Mouse (Mus musculus) midbrain, embryonic 15.5 days (tissue): Measurements from ENCODE around the gene Mc1r. TPM values are rescaled to one million over a fixed set of nuclear protein-coding genes. Genes with fewer than 3 reads are reported as not detected.

Experiments
- ATAC-seq: fragments of 200-750 bp; cut with Nextera tagmentation; replicated peaks from 2 replicates; pipeline ENCODE4 v1.8.0; 2017; ENCODE audit warnings: moderate TSS enrichment
- H3K27ac ChIP-seq: fragments of 300-500 bp; sonication (generic); 2 replicates; pipeline ENCODE4 v1.5.1; 2015; ENCODE audit warnings: mild to moderate bottlenecking, inconsistent platforms
- H3K27me3 ChIP-seq: fragments of 300-500 bp; sonication (generic); replicated peaks from 2 replicates; pipeline ENCODE4 v1.6.1; 2015; ENCODE audit warnings: inconsistent platforms
- H3K36me3 ChIP-seq: fragments of 300-500 bp; sonication (generic); replicated peaks from 2 replicates; pipeline ENCODE4 v1.6.1; 2015; ENCODE audit warnings: inconsistent platforms
- H3K4me1 ChIP-seq: fragments of 300-500 bp; sonication (generic); 2 replicates; pipeline ENCODE4 v1.6.1; 2015; ENCODE audit warnings: inconsistent platforms
- H3K4me2 ChIP-seq: fragments of 300-500 bp; sonication (generic); 2 replicates; pipeline ENCODE4 v1.6.1; 2015; ENCODE audit warnings: inconsistent platforms, mild to moderate bottlenecking, moderate library complexity
- H3K4me3 ChIP-seq: fragments of 300-500 bp; sonication (generic); 2 replicates; pipeline ENCODE4 v1.5.1; 2015; ENCODE audit warnings: mild to moderate bottlenecking, inconsistent platforms
- H3K9ac ChIP-seq: fragments of 300-500 bp; sonication (generic); 2 replicates; pipeline ENCODE4 v1.6.1; 2015; ENCODE audit warnings: mild to moderate bottlenecking, inconsistent platforms
- H3K9me3 ChIP-seq: fragments of 300-500 bp; sonication (generic); 2 replicates; pipeline ENCODE4 v1.6.1; 2016; ENCODE audit warnings: inconsistent platforms
- WGBS: fragments of 180-500 bp; shearing (Covaris S2); methylation state at CpG from one replicate; pipeline ENCODE4 v1.1.7; 2015; ENCODE audit warnings: mixed read lengths; 5-methylcytosine and 5-hydroxymethylcytosine counted together
- polyA plus RNA-seq: library from polyadenylated mRNA; unstranded; fragments of >200 nt; fragmentation: Nextera tagmentation; extraction: Ambion mirVana; gene quantifications from 2 replicates; pipeline ENCODE4 v1.2.1, GENCODE M21; 2015

Mc1r gene
- 0.10 and 0.17 TPM in 2 replicates for polyA plus RNA-seq

DNA sequence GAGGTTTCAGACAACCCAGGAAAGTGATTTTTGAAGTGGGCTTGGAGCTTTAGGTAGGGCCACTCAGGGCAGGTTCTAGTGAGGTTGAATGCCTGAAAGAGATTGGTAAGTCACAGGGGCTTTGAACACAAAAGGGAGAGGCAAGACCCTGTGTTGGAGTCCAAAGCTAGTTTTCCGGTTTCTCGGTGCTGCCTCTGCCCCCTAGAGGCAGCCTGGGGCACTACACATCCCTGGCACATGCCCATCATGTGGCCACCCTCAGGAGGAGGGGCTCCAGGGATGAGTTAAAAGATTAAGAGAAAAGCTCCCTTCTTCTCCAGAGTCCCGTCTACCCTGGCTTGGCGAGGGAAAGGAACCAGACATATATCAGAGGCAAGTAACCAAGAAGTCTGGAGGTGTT lies at the start of gene Mc1r:
TSS of gene Mc1r (plus strand) at position 322 of the 400 bp plus-strand sequence.
- H3K9ac ChIP-seq: no peak within 1 kb of the TSS
- ATAC-seq: no peak
- 4% methylated on average over 4 of the region's 4 CpGs for WGBS
- peaks cover 27% of the 10 kb centered on the region for H3K4me1 ChIP-seq
- no peaks in the 10 kb centered on the region for H3K9me3 ChIP-seq
- no peak within 1 kb of the TSS for H3K4me2 ChIP-seq
- H3K27me3 ChIP-seq: no peaks in the 10 kb centered on the region
- no peak within 1 kb of the TSS for H3K4me3 ChIP-seq
- peaks cover 10% of the 10 kb centered on the region for H3K36me3 ChIP-seq
- 0 out of 2 replicates have a peak within 1 kb of the TSS, but pooled peaks have one; percentile 13 for H3K27ac ChIP-seq

DNA sequence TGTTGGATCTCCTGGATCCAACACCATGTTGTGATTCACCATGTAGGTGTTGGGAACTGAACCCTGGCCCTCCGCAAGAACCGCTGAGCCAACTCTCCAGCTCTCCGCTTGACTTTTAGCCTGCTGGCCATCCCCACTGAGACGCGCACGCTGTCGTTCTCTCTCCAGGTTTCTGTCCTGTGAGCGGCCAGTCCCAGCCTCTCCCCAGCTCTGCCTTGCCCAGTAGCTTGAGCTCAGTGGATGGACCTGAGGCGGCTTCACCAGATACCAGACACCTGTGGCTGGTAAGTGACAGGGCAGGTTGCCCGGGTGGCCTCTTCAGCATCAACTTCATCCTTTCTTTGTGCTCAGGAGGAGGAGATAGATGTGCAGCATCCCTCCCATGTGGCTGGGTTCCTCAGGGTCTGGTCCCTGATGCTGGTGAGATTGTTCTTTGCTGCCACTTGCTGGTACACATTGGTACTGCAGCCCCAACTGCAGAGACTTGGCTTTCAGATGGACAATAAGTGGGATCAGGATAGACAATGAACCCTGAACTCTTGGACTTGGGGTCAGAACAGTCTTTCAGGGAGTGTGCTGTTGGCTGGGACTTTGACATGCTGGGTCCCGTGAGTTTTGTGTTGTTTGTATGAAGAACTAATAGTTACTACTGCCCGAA lies 45.7 kb upstream of the Mc1r start:
- 0 out of 2 replicates have a peak, but pooled peaks cover 3% of the 10 kb centered on the region for H3K4me1 ChIP-seq
- no peak overlapping the region for H3K4me2 ChIP-seq
- WGBS: 47% methylated on average over 12 of the region's 12 CpGs
- H3K4me3 ChIP-seq: no peak overlapping the region
- H3K27ac ChIP-seq: peak overlapping the region; percentile 62
- H3K27me3 ChIP-seq: no peaks in the 10 kb centered on the region
- no peak overlapping the region for H3K9ac ChIP-seq
- ATAC-seq: peak; percentile 67; the same call in 1 of the 2 replicates
- peaks cover 45% of the 10 kb centered on the region for H3K36me3 ChIP-seq
- H3K9me3 ChIP-seq: no peaks in the 10 kb centered on the region

DNA sequence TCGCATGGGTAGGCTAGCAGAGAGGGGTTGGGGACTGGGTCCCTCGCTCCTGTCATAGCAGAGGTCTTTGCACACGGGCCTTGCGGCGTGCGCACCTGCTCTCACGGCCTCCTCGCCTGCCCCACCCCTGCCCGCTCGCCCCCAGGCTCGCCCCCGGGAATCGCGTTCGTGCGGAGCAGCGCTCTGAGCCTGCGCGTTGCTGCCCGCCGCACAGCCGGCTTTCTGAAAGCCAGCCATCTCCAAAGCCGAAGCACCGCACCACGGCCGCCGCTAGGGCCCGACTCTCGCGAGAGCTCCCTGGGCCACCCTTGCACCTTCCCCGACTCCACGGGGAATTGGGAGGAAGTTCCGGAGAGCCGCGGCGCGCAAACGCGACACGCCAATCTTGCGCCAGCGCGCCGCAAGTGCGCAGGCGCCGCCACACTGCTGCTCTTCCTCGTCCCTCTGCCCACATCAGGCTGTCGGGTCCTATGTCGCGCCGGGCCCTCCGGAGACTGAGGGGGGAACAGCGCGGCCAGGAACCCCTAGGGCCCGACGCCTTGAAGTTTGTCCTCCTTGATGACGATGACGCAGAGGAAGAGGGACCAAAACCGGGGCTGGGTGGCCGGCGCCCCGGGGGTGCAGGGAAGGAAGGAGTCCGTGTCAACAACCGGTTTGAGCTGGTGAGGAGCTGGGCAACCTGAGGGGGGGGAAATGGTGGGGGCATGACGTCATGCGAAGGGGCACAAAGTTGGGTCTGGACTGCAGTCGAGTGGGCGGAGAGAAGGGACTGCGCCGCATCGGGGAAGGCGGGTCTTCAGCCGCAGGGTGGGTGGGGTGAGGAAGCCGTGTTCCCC lies 33.3 kb upstream of the Mc1r start, which contains the start of gene Tcf25:
TSS of gene Tcf25 (plus strand) at position 351 of the 836 bp plus-strand sequence.
- Histone ChIP-seq H3K27me3 (no peaks in the 10 kb centered on the region), H3K4me3 (peak within 1 kb of the TSS; percentile 73), H3K36me3 (peaks cover 13% of the 10 kb centered on the region; the same call in 1 of the 2 replicates), H3K4me2 (peak within 1 kb of the TSS; percentile 76), H3K4me1 (peaks cover 32% of the 10 kb centered on the region), H3K27ac (peak within 1 kb of the TSS; percentile 94), H3K9ac (peak within 1 kb of the TSS; percentile 66), H3K9me3 (no peaks in the 10 kb centered on the region)
- 1% methylated on average over 75 of the region's 75 CpGs for WGBS
- ATAC-seq: peak; percentile 96

DNA sequence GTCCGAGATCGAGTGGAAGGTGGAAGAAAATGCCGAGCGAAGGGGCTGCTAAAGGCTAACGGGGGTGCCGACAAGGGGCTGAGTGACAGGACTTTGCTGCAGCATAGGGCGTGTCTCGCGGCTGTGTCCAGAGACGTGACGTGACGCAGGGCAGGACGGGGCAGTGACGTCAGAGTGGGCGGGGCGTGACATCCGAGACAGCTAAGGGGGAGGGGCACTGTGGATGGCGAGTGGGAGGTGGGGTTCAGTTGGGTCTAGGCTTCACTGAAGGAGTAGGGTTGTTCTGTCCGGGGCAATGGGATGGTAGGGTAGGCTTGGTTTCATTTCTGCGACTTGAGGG lies 32.7 kb upstream of the Mc1r start:
- H3K4me1 ChIP-seq: peaks cover 32% of the 10 kb centered on the region
- peak overlapping the region; percentile 76 for H3K4me2 ChIP-seq
- no peaks in the 10 kb centered on the region for H3K27me3 ChIP-seq
- WGBS: under 1% methylated on average over 20 of the region's 20 CpGs
- H3K4me3 ChIP-seq: peak overlapping the region; percentile 73
- H3K9ac ChIP-seq: peak overlapping the region; percentile 66
- ATAC-seq: peak; percentile 78
- H3K27ac ChIP-seq: peak overlapping the region; percentile 94
- peaks cover 7% of the 10 kb centered on the region; the same call in 1 of the 2 replicates for H3K36me3 ChIP-seq
- H3K9me3 ChIP-seq: no peaks in the 10 kb centered on the region

DNA sequence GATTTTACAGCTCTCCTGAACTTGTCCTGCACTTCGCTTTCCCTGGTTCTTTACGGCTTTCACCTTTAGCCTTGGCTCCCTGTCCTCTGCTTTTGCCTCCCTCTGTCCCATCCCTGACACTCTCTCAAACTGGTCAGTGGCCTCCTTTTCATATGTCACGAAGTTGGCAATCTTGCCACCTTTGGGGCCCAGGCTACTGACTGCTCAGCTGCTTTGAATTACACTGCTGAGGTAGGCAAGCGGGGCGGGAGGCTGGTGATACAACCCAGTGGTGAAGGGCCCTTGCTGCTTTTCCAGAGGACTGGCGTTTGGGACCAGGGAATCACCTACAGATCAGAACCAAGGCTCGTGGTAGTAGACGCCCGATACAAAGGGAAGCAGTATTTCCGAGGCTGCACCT lies 31.2 kb upstream of the Mc1r start:
- no peak for ATAC-seq
- WGBS: 78% methylated on average over 10 of the region's 10 CpGs
- Histone ChIP-seq H3K4me2 (no peak overlapping the region), H3K4me1 (peaks cover 32% of the 10 kb centered on the region), H3K9ac (no peak overlapping the region), H3K27me3 (no peaks in the 10 kb centered on the region), H3K27ac (0 out of 2 replicates have a peak overlapping the region, but pooled peaks have one; percentile 18), H3K9me3 (no peaks in the 10 kb centered on the region), H3K36me3 (peaks cover 4% of the 10 kb centered on the region), H3K4me3 (no peak overlapping the region)

DNA sequence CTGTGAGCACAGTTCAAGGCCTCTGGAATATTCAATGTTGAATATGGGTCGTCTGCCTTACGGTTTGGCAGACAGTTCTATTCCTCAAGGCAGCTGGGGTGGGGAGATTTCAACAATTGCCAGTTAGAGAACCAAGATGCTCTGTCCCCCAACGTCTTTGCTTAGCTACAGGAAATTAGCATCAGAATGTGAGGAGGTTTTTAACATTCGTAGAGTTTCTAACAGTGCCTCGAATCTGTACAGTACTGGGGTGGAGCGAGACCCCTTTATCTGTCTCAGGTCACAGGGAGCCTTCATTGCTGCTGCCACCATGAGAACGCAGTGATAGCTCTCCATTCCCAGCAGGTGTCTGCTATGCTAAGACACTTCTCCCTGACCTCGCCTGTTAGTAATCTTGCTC lies 30.8 kb upstream of the Mc1r start:
- ATAC-seq: no peak
- H3K4me2 ChIP-seq: no peak overlapping the region
- no peaks in the 10 kb centered on the region for H3K27me3 ChIP-seq
- no peak overlapping the region for H3K27ac ChIP-seq
- no peak overlapping the region for H3K4me3 ChIP-seq
- 52% methylated on average over 8 of the region's 8 CpGs for WGBS
- peaks cover 4% of the 10 kb centered on the region for H3K36me3 ChIP-seq
- peaks cover 32% of the 10 kb centered on the region for H3K4me1 ChIP-seq
- H3K9me3 ChIP-seq: no peaks in the 10 kb centered on the region
- H3K9ac ChIP-seq: no peak overlapping the region

DNA sequence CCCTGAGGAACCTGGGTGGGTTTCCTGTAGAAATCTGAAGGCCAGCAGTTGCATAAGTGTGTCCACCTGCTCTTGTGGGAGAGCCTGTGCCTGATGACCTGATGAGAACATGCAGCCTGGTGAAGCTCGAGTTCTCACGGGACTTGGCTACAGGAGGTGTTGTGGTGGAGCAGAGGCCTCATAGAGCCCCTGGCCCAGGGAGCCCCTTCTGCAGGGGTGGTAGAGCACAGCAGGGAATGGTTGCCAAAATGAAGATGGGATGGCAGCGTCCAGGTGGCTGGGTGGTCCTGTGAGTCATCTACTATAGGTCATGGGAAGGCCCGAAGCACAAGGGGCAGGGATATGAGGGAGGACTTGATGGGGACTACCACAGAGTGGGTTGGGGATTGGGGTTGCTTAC lies 25.2 kb upstream of the Mc1r start:
- H3K9ac ChIP-seq: no peak overlapping the region
- H3K4me1 ChIP-seq: peaks cover under 1% of the 10 kb centered on the region; the same call in 1 of the 2 replicates
- no peak overlapping the region for H3K27ac ChIP-seq
- ATAC-seq: no peak
- peaks cover 37% of the 10 kb centered on the region for H3K36me3 ChIP-seq
- H3K4me2 ChIP-seq: no peak overlapping the region
- 100% methylated on average over 4 of the region's 4 CpGs for WGBS
- H3K27me3 ChIP-seq: no peaks in the 10 kb centered on the region
- H3K4me3 ChIP-seq: no peak overlapping the region
- H3K9me3 ChIP-seq: no peaks in the 10 kb centered on the region

DNA sequence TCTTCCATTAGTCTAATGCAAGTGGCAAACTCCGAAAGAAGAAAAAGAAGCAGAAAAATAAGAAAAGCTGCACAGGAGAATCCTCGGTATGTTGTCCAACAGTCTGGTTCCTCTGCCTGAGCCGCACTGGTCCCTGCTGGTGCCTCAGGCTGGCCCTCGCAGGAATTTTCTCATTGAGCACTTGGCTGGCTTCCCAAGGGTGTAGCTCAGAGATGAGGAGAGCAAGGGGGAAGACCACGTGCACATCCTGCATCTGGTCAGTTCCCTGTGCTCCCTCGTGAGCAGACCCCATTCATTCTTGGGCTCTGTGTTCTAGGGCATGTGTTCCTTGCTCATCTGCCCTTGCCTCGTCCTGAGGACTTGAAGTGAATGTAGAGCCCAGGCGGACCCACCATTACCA lies 24.4 kb upstream of the Mc1r start:
- Histone ChIP-seq H3K27me3 (no peaks in the 10 kb centered on the region), H3K9ac (no peak overlapping the region), H3K4me1 (no peaks in the 10 kb centered on the region), H3K27ac (no peak overlapping the region), H3K4me3 (no peak overlapping the region), H3K9me3 (no peaks in the 10 kb centered on the region), H3K36me3 (peaks cover 37% of the 10 kb centered on the region), H3K4me2 (no peak overlapping the region)
- ATAC-seq: no peak
- WGBS: 91% methylated on average over 8 of the region's 8 CpGs

DNA sequence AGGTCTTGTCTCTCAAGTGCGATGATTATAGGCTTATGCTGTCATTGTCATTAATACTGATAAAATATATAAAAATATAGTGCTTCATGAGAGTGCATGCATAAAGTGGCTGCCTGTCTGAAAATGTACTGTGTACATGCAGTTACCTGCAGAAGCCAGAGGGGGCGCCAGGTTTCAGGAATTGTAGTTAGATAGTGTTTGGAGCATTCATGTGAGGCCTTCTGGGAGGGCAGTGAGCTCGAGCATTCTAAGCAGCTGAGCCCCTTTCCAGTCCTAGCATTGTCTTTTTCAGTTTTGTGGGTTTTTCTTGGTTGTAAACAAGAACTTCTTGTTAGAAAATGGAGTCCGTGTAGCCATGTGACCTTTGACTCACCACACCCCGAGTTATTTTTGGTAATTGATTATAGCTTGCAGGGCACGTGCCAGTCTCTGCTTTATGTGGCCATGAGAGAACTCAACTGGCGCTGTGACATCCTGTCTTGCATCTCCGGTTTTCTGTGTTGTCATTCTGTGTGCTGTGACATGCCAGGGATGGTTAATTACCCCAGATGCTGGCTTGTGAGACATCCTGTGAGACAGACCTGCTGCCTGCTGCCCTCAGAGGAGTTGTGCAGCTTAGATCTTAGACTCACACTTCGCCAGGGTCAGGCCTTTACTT lies 21.9 kb upstream of the Mc1r start:
- Histone ChIP-seq H3K4me3 (no peak overlapping the region), H3K9ac (no peak overlapping the region), H3K4me1 (no peaks in the 10 kb centered on the region), H3K36me3 (peaks cover 51% of the 10 kb centered on the region), H3K4me2 (no peak overlapping the region), H3K9me3 (no peaks in the 10 kb centered on the region), H3K27ac (no peak overlapping the region), H3K27me3 (no peaks in the 10 kb centered on the region)
- 69% methylated on average over 9 of the region's 9 CpGs for WGBS
- no peak for ATAC-seq

DNA sequence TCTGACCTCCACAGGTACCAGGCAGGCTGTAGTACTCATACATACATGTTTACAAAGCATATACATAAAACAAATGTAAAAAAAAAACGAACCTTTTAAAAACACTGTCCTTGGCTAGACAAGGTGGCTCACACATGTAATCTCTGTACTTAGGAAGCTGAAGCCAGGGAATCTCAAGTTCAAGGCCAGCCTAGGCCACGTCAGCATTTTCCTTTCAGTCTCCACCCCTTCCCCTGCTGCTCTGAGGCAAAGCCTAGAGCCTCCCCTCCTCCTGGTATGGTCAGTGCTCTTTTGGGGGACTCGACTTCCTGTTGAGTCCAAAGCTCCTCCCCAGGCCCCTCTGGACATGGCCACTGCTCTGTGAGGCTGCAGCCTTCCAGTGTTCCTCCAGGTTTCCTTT lies 19.9 kb upstream of the Mc1r start:
- H3K9ac ChIP-seq: no peak overlapping the region
- H3K9me3 ChIP-seq: no peaks in the 10 kb centered on the region
- ATAC-seq: no peak
- H3K27ac ChIP-seq: no peak overlapping the region
- H3K27me3 ChIP-seq: no peaks in the 10 kb centered on the region
- H3K4me1 ChIP-seq: no peaks in the 10 kb centered on the region
- H3K4me3 ChIP-seq: no peak overlapping the region
- peaks cover 67% of the 10 kb centered on the region for H3K36me3 ChIP-seq
- WGBS: 74% methylated on average over 3 of the region's 3 CpGs
- H3K4me2 ChIP-seq: no peak overlapping the region

DNA sequence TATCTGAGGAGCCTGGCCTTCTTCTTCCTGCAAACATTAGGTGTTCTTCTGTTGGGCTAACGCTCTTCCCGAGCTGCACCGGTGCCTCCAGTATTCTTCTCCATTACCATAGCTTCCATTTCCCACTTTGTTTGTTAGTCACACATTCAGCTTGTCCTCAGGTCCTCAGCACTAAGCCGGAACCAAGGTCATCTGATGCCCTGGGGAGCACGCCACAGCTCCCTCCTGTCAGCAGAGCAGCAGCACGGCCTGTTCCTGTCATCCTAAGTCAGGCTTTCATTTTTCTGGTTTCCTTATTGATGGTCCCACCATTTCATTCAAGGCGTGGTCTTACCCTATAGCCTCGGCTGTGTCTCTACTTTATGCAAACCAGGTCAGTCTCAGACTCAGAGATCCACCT lies 19.1 kb upstream of the Mc1r start:
- H3K4me3 ChIP-seq: no peak overlapping the region
- no peak overlapping the region for H3K4me2 ChIP-seq
- peaks cover 68% of the 10 kb centered on the region for H3K36me3 ChIP-seq
- WGBS: 93% methylated on average over 8 of the region's 8 CpGs
- no peaks in the 10 kb centered on the region for H3K27me3 ChIP-seq
- H3K9ac ChIP-seq: no peak overlapping the region
- H3K9me3 ChIP-seq: no peaks in the 10 kb centered on the region
- no peak overlapping the region for H3K27ac ChIP-seq
- no peaks in the 10 kb centered on the region for H3K4me1 ChIP-seq
- ATAC-seq: no peak

DNA sequence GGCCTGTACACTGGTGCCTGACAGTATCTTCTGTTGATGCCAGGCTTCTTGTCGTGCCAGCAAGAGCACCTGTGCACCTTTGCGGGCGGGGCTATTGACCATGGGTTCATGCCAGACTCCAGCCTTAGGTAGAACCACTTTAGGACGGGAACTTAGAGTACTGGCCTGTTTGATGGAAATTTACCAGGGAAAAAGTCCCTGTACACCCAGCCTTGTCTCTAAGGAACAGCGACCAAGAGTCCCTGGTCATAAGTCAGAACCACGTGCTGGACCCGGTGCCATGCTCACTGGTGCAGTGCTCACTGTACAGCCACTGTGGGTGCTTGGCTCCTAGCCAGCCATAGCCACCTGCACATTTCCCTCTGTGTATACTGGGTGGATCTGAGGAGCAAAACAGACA lies 17.9 kb upstream of the Mc1r start:
- H3K36me3 ChIP-seq: peaks cover 68% of the 10 kb centered on the region

More for the DNA sequence above, 17.9 kb upstream of the Mc1r start:
- no peak overlapping the region for H3K9ac ChIP-seq
- H3K27me3 ChIP-seq: no peaks in the 10 kb centered on the region
- no peak overlapping the region for H3K4me2 ChIP-seq
- no peak overlapping the region for H3K27ac ChIP-seq
- no peak overlapping the region for H3K4me3 ChIP-seq
- no peaks in the 10 kb centered on the region for H3K9me3 ChIP-seq
- ATAC-seq: no peak
- 94% methylated on average over 7 of the region's 7 CpGs for WGBS
- H3K4me1 ChIP-seq: no peaks in the 10 kb centered on the region
